Mouse (Mus musculus): ENCODE results near the gene Sash3.

GRCm38 (mm10) chrX:48200699-48201098 is 54.5 kb downstream of the Sash3 start:
- TF ChIP-seq EP300 (IDR thresholded peaks at IDR 0.05; ENCODE audit: insufficient read depth, low read depth, low read length) (no peak), CTCF (IDR thresholded peaks at IDR 0.05; ENCODE audit: low read depth, low read length) (no peak), POLR2A (IDR thresholded peaks at IDR 0.05; ENCODE audit: insufficient read depth, low read length) (no peak)

Data from ES-Bruce4 (cell line).